Mouse (Mus musculus): ENCODE results near the gene Atp5d.

DNA sequence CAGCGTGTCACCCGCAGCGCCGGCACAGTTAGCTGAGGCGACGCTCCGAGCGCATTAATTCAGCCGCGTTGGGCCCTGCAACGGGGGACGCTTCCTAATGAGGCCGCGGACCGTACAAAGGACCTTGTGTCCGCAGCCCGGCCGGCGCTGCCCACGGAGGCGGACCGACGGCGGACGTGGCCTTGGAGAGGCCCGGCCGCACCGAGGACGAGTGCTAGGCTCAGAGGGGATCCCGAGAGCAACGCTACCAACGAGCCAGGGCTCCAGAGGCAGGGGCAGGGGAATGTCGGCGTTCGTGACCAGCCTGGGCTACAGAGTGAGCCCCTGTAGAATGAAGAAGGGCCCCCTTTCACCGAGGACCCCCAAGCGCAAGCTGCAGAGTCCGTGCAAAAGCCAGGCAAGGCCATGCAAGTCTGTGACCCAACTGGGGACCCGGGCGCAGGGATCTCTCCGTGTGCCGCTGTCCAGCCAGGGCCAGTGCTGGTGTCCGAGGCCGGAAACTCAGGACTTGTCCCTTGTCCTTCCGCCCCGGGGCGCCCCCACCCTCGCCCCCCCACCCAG lies 52.1 kb downstream of the Atp5d start:
- TF ChIP-seq CTCF (IDR thresholded peaks at IDR 0.05; ENCODE audit: low read depth, low read length), result no peak
- TF ChIP-seq TAL1 (conservative IDR thresholded peaks at IDR 0.05; ENCODE audit: low read depth, low read length), result no peak
- TF ChIP-seq POLR2AphosphoS5 (IDR thresholded peaks at IDR 0.05; ENCODE audit: insufficient replicate concordance, low read depth, low read length), result no peak

All from G1E (cell line).